Mouse (Mus musculus) liver, embryonic 16.5 days (tissue): ENCODE measurements around the gene Adrb1. TPM values are rescaled to one million over a fixed set of nuclear protein-coding genes. Genes with fewer than 3 reads are reported as not detected.
"Not testable (repeated sequence)": the region's sequence is repeated elsewhere in the genome, so short reads cannot be mapped to it uniquely, and the experiment has no call there.

Source experiments
- ATAC-seq: fragments of 200-750 bp; cut with Nextera tagmentation; 2 replicates; pipeline ENCODE4 v1.8.0; 2017; ENCODE audit warnings: low read depth, mild to moderate bottlenecking, moderate number of reproducible peaks, moderate library complexity
- H3K27ac ChIP-seq: fragments of 300-500 bp; sonication (generic); 2 replicates; pipeline ENCODE4 v1.5.1; 2014; ENCODE audit warnings: mild to moderate bottlenecking, low read length
- H3K27me3 ChIP-seq: fragments of 300-500 bp; sonication (generic); 2 replicates; pipeline ENCODE4 v1.6.1; 2014; ENCODE audit warnings: low read depth, low read length, mixed read lengths; ENCODE audit not compliant: control insufficient read depth, insufficient read depth
- H3K36me3 ChIP-seq: fragments of 300-500 bp; sonication (generic); 2 replicates; pipeline ENCODE4 v1.6.1; 2014; ENCODE audit warnings: mild to moderate bottlenecking; ENCODE audit not compliant: control insufficient read depth, insufficient read depth
- H3K4me1 ChIP-seq: fragments of 300-500 bp; sonication (generic); 2 replicates; pipeline ENCODE4 v1.6.1; 2014; ENCODE audit warnings: low read depth, low read length, mixed read lengths; ENCODE audit not compliant: control insufficient read depth
- H3K4me2 ChIP-seq: fragments of 300-500 bp; sonication (generic); 2 replicates; pipeline ENCODE4 v1.6.1; 2014; ENCODE audit warnings: low read depth, low read length, mixed read lengths
- H3K4me3 ChIP-seq: fragments of 300-500 bp; sonication (generic); 2 replicates; pipeline ENCODE4 v1.5.1; 2014; ENCODE audit warnings: low read depth, mild to moderate bottlenecking, low read length
- H3K9ac ChIP-seq: fragments of 300-500 bp; sonication (generic); 2 replicates; pipeline ENCODE4 v1.6.1; 2014; ENCODE audit warnings: low read depth, low read length
- H3K9me3 ChIP-seq: fragments of 300-500 bp; sonication (generic); replicated peaks from 2 replicates; pipeline ENCODE4 v1.6.1; 2016; ENCODE audit warnings: low read length; ENCODE audit not compliant: control insufficient read depth
- WGBS: fragments of 180-500 bp; shearing (Covaris S2); extraction: QIAGEN DNeasy Blood & Tissue Kit; methylation state at CpG from one replicate; pipeline ENCODE4 v1.1.7; 2014; ENCODE audit not compliant: insufficient replicate concordance; 5-methylcytosine and 5-hydroxymethylcytosine counted together
- polyA plus RNA-seq: library from polyadenylated mRNA; unstranded; fragments of >200 nt; fragmentation: Nextera tagmentation; extraction: Ambion mirVana; gene quantifications from 2 replicates; pipeline ENCODE4 v1.2.1, GENCODE M21; 2015

Adrb1 gene
- polyA plus RNA-seq, 1 experiment from 2014 or later, result 0.19 TPM

- not testable (repeated sequence) for H3K4me1 ChIP-seq, H3K9me3 ChIP-seq, ATAC-seq, H3K4me3 ChIP-seq, H3K36me3 ChIP-seq, H3K27ac ChIP-seq, H3K27me3 ChIP-seq, H3K4me2 ChIP-seq, H3K9ac ChIP-seq
- 72% methylated on average over 2 of the region's 2 CpGs for WGBS
Observed at GRCm38 (mm10) chr19:56754456-56754855, 32.5 kb downstream of the Adrb1 start.

GRCm38 (mm10) chr19:56756412-56756811 lies 34.4 kb downstream of the Adrb1 start:
- no peaks in the 10 kb centered on the region for H3K36me3 ChIP-seq
- no peaks in the 10 kb centered on the region for H3K27me3 ChIP-seq
- H3K9ac ChIP-seq, result no peak overlapping the region
- 62% methylated on average over 10 of the region's 10 CpGs for WGBS
- H3K9me3 ChIP-seq, result no peaks in the 10 kb centered on the region
- no peak overlapping the region for H3K4me2 ChIP-seq
- no peak overlapping the region for H3K4me3 ChIP-seq
- H3K4me1 ChIP-seq, result no peaks in the 10 kb centered on the region
- H3K27ac ChIP-seq, result no peak overlapping the region
- ATAC-seq, result no peak

- no peak overlapping the region for H3K4me2 ChIP-seq
- no peaks in the 10 kb centered on the region for H3K27me3 ChIP-seq
- no peak overlapping the region for H3K4me3 ChIP-seq
- H3K36me3 ChIP-seq, result no peaks in the 10 kb centered on the region
- H3K27ac ChIP-seq, result no peak overlapping the region
- no peak overlapping the region for H3K9ac ChIP-seq
- no peaks in the 10 kb centered on the region for H3K9me3 ChIP-seq
- no peak for ATAC-seq
- no peaks in the 10 kb centered on the region for H3K4me1 ChIP-seq
- WGBS, result 65% methylated on average over 2 of the region's 2 CpGs
Observed at GRCm38 (mm10) chr19:56758311-56758710, 36.3 kb downstream of the Adrb1 start.

GRCm38 (mm10) chr19:56759740-56760139 lies 37.7 kb downstream of the Adrb1 start:
- H3K9me3 ChIP-seq, result no peaks in the 10 kb centered on the region
- H3K27me3 ChIP-seq, result no peaks in the 10 kb centered on the region
- no peak overlapping the region for H3K27ac ChIP-seq
- WGBS, result 70% methylated on average over 4 of the region's 4 CpGs
- no peak for ATAC-seq
- no peaks in the 10 kb centered on the region for H3K36me3 ChIP-seq
- H3K9ac ChIP-seq, result no peak overlapping the region
- H3K4me2 ChIP-seq, result no peak overlapping the region
- no peaks in the 10 kb centered on the region for H3K4me1 ChIP-seq
- H3K4me3 ChIP-seq, result no peak overlapping the region

GRCm38 (mm10) chr19:56760306-56760940 lies 38.4 kb downstream of the Adrb1 start:
- H3K36me3 ChIP-seq, result no peaks in the 10 kb centered on the region
- no peaks in the 10 kb centered on the region for H3K27me3 ChIP-seq
- no peak for ATAC-seq
- no peak overlapping the region for H3K27ac ChIP-seq
- H3K4me2 ChIP-seq, result no peak overlapping the region
- no peak overlapping the region for H3K9ac ChIP-seq
- H3K4me1 ChIP-seq, result no peaks in the 10 kb centered on the region
- no peaks in the 10 kb centered on the region for H3K9me3 ChIP-seq
- no peak overlapping the region for H3K4me3 ChIP-seq
- WGBS, result 49% methylated on average over 8 of the region's 8 CpGs

- Histone ChIP-seq H3K4me1 (no peaks in the 10 kb centered on the region), H3K27ac (no peak overlapping the region), H3K9ac (no peak overlapping the region), H3K4me3 (no peak overlapping the region), H3K36me3 (no peaks in the 10 kb centered on the region), H3K4me2 (no peak overlapping the region), H3K9me3 (no peaks in the 10 kb centered on the region), H3K27me3 (no peaks in the 10 kb centered on the region)
- 67% methylated on average over 5 of the region's 5 CpGs for WGBS
- ATAC-seq, result no peak
Observed at GRCm38 (mm10) chr19:56761096-56761495, 39.1 kb downstream of the Adrb1 start.

- H3K4me2 ChIP-seq, result no peak overlapping the region
- no peaks in the 10 kb centered on the region for H3K27me3 ChIP-seq
- no peaks in the 10 kb centered on the region for H3K36me3 ChIP-seq
- H3K4me1 ChIP-seq, result no peaks in the 10 kb centered on the region
- H3K9ac ChIP-seq, result no peak overlapping the region
- 46% methylated on average over 2 of the region's 2 CpGs for WGBS
- H3K27ac ChIP-seq, result no peak overlapping the region
- no peak for ATAC-seq
- H3K4me3 ChIP-seq, result no peak overlapping the region
- no peaks in the 10 kb centered on the region for H3K9me3 ChIP-seq
Observed at GRCm38 (mm10) chr19:56761727-56762126, 39.7 kb downstream of the Adrb1 start.

- Histone ChIP-seq H3K36me3 (no peaks in the 10 kb centered on the region), H3K4me3 (no peak overlapping the region), H3K9ac (no peak overlapping the region), H3K27me3 (no peaks in the 10 kb centered on the region), H3K9me3 (no peaks in the 10 kb centered on the region), H3K4me1 (no peaks in the 10 kb centered on the region), H3K4me2 (no peak overlapping the region), H3K27ac (no peak overlapping the region)
- ATAC-seq, result no peak
- WGBS, result 75% methylated on average over 4 of the region's 4 CpGs
Observed at GRCm38 (mm10) chr19:56762686-56763085, 40.7 kb downstream of the Adrb1 start.

- Histone ChIP-seq H3K4me2 (no peak overlapping the region), H3K9ac (no peak overlapping the region), H3K4me3 (no peak overlapping the region), H3K27me3 (no peaks in the 10 kb centered on the region; the same call in 1 of the 2 replicates), H3K9me3 (no peaks in the 10 kb centered on the region), H3K36me3 (no peaks in the 10 kb centered on the region), H3K27ac (no peak overlapping the region), H3K4me1 (no peaks in the 10 kb centered on the region)
- WGBS, result 70% methylated on average over 9 of the region's 9 CpGs
- ATAC-seq, result no peak
Observed at GRCm38 (mm10) chr19:56769024-56769423, 47.0 kb downstream of the Adrb1 start.
